Mouse (Mus musculus) hindlimb bud, embryonic 11.5 days (tissue): ENCODE results near the gene Sec14l1.
A peak's percentile ranks its signal among the peaks of the same experiment; 100 is the strongest.

ENCODE experiments used
- DNase-seq: peaks from one replicate; pipeline ENCODE4 v3.0.0-alpha.2; 2012; ENCODE audit warnings: low read depth, low spot score; ENCODE audit errors: extremely low spot score

Sec14l1 gene

DNA sequence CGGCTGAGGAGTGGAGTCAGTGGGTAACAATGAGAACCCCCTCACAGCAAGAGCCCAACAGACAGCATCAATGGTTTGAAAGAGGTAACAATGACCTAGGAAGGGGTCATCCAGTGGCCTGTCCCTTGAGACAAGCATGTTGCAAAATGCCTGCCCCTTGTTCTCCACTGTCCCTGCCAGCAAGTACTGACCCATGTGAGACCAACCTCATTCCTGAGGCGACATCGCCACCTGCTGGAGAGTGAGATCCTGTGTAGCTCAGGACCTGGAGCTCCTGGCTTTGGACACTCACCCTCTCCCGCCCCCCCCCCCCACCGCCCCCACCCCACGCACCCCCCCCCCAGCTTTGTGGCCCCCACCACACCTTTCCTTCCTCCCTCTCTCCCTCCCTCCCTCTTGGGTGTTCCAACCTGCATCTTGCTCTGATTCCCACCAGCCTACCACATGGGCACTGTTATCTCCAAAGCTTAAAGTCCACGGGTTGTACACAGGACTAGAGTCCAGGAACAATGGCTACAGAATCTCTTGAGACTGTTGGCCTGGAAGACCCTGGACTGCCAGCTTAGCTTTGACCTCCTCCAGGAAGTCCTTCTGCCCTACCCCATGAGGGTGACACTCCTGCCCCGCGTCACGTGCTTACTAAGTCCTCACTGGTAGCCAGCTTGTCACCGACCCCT, 62.5 kb downstream of the Sec14l1 start:
- peak; percentile 83 for DNase-seq

GRCm38 (mm10) chr11:117179902-117180301, 64.9 kb downstream of the Sec14l1 start:
- DNase-seq = no peak

- no peak for DNase-seq
These were observed 67.8 kb downstream of the Sec14l1 start for GRCm38 (mm10) chr11:117182808-117183207.

DNA sequence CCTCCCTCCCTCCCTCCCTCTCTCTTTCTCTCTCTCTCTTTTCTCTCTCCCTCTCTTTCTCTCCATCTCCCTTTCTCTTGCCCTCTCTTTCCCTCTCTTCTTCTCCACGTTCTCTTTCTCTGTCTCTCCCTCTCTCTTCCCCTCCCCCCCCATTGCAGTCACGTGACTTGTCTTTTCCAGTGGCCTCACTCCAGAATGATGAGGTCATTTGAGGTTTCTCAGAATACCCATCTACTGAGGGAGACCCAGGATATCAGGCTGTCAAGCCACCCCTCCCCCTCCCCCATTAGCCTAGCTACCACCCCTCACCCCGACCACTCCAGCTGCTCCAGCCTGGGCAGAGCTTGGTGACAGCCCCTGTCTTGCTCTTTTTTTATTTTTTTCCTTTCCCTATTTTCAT, 68.3 kb downstream of the Sec14l1 start:
- DNase-seq = no peak

DNA sequence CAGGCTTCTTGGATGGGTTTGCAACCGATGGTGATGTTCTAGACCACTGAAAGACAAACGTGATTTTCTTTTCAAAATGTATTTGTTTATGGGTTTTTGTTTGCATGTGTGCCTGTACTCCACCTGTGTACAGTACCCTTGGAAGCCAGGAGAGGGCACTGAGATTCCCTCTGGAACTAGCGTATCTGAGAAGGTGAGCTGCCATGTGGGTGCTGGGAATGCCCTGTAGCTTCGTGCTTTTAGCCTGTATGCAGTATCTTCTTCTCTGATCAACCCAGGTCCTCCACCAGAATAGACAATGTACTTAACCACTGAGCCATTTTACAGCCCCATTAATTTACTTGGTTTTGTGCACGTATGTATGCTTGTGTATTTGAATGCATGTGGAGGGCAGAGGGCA, 68.9 kb downstream of the Sec14l1 start:
- DNase-seq = no peak

- peak; percentile 41 for DNase-seq
These were observed 70.3 kb downstream of the Sec14l1 start for GRCm38 (mm10) chr11:117185076-117185933.

- no peak for DNase-seq
These were observed 76.6 kb downstream of the Sec14l1 start for GRCm38 (mm10) chr11:117191524-117191923.

DNA sequence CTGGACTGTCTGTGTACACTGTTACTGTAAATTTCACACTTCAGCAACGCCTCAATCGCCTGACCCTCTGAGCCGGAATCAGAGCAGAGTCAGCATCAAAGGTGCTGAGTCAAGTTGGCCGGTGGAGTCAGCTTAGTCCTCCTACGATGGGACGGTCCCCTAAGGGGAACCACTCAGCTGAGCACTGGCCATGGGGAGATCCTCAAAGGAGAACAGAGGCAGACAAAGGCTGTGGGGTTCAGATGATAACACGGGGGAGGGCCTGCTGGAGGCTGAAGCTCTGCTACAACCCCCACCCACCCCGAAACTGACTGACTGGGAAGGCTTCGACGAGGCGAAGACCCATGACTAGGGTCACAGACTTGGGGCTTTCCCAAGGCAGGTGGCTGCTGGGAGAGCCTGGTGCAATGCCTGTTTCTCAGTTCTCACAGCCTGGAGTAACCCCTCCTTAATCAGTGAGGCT, 79.5 kb downstream of the Sec14l1 start:
- no peak for DNase-seq

GRCm38 (mm10) chr11:117195616-117196015, 80.6 kb downstream of the Sec14l1 start:
- DNase-seq = no peak

DNA sequence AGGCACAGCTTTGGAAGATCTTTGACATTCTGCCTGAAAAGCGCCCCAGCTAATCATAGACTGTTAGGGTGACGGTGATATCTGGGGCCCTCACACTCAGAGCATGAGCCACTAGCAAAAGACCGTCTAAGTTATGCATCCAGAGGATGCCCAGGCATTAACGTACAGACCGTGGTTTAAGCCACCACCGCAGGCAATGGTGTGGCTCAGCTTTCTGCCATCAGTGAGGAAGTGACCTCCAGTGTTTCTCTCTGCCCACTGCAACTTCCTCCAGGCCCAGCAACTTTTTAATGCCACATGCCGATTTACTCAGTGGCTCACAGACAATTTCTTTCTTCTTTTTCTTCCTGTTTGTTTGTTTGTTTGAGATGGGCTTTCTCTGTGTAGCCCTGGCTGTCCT, 81.7 kb downstream of the Sec14l1 start:
- no peak for DNase-seq

- DNase-seq = no peak
These were observed 83.2 kb downstream of the Sec14l1 start for GRCm38 (mm10) chr11:117198122-117198521.

DNA sequence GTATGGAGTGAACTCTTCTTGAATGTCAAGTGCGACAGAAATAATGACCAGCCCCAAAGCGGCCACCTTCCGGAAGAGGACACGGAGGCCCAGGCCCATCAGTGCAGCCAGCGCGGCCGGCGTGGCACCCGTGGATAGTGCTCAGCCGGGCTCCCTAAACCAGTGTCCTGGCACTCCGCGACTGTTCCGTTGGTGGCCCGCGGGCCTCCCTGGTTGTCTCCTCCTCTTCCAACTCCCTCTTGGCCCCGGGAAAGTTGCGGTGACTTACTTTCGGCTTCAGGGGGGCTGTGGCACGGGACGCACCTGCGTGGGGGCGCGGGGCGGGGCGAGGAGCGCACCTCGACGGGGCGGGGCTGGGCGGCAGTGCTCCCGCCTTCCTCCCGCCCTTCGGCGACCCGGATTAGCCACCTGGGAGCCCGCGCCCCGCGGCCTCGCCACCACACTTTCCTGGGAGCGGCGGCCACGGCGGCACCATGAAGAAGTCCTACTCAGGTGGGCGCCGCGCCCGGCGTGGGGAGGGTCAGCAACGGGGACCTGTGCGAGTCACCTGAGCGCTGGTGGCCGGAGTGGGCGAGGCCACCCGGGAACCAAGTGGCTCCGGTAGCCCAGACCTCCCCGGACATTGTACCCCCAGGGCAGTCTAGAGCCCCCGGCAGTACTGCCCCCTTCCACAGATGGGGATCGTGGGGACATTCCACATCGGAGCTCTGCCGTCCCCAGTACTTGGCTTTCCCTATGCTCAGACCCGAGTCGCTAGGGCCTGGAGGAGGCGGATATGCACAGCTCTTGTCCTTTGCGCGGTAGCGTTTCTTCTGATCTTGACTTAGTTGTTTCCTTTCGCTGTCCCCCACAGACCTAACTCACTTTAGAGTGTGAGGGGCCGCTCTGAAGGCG, 84.6 kb downstream of the Sec14l1 start, which contains the start of gene Sept9:
Gene Sept9 (plus strand): TSS at position 380 of the 894 bp plus-strand sequence.
- no peak for DNase-seq

DNA sequence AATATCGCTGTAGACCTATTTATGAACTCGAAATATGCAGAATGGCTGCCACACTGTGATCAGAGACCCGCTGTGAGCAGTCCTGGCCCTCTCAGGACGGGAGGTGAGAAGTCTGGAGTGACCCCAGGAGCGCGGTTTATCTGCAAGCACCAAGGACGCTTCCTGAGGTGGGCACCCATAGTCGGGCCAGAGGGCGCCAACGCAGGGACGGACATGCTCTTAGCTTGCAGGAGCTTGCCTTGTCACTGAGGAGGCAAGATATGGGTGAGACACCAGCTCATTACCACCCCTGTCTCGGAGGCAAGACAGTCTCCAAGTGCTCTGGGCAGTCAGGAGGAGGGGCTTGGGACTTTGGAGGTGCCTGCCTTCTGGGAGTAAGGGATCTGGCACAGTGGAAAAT, 86.9 kb downstream of the Sec14l1 start:
- no peak for DNase-seq

DNA sequence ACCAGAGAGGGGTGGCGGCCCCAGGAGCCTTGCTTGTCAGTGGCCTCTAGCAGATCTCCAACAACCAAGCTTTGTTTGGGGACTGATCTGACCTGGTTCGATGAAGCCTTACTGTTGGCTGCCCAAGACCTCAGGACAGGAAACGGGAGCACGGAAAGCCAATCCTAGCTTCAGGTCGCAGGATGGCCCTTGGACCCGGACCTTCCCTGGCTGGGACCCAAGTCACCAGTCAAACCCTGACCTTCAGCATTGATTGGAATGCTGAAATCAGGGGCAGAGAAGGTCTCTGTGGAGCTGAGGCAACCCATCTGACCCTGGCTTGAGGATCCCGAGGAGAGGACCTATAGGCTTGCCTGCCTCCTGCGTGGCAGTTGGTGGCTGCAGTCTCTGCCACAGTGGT, 89.6 kb downstream of the Sec14l1 start:
- DNase-seq = no peak

- no peak for DNase-seq
These were observed 90.1 kb downstream of the Sec14l1 start for GRCm38 (mm10) chr11:117205042-117205441.

DNA sequence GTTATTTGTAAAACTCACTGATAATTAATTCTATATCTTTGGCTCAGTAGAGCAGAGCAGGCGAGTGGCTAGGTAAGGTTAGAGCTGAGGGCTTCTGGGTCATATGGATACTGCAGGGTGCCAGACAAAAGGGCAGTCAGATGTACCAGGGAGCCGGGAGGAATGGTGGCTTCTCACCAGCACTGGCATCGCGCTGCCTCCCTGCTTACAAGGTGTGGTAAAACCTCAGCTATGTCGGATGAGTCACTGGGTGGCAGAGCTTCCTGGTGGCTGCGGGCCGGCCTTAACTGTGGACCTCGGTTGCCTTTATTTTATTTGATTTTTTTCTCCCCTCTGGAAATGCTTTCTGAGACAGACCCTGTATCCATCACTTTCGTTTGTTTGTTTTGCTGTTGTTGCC, 90.5 kb downstream of the Sec14l1 start:
- no peak for DNase-seq

GRCm38 (mm10) chr11:117207436-117207835, 92.5 kb downstream of the Sec14l1 start:
- no peak for DNase-seq

DNA sequence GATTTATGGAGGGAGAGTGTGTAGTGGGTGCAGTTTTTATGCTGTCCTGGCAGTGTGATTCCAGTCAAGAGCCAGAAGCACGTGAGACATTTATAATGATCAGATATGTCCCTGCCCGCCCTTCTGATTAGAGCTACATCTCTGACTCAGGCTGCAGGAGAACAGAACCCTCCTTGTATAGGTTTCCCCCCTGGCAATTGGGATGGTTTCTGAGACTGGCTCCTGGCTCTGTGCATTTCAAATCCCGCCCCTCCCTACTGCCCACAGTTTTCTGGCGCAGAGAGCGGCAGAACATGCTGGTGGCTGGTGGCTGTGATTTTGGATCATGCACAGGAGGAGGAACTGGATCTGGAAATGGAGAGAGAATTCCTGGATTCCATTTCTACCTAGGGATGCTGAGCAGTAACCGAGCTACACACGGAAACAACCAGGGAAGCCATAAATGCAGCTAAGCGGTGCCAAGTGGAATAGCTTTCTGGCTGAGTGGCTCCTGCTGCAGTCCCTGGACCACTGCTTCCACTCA, 93.2 kb downstream of the Sec14l1 start:
- no peak for DNase-seq
